Mouse (Mus musculus) kidney, postnatal 25 days (tissue): Measurements from ENCODE around the gene Ints4.
A peak's percentile ranks its signal among the peaks of the same experiment; 100 is the strongest.
"Not testable (repeated sequence)": the region's sequence is repeated elsewhere in the genome, so short reads cannot be mapped to it uniquely, and the experiment has no call there.

Experiments
- DNase-seq, 2 experiments: peaks; one replicate each; pipeline ENCODE4 v3.0.0; 2021; ENCODE audit warnings: mixed read lengths in 2 of 2

Gene Ints4

GRCm38 (mm10) chr7:97480821-97481339, at the start of gene Ints4:
Ints4 (plus strand) TSS chr7:97480956.
- peak; percentile 94 to 98 for DNase-seq

DNA sequence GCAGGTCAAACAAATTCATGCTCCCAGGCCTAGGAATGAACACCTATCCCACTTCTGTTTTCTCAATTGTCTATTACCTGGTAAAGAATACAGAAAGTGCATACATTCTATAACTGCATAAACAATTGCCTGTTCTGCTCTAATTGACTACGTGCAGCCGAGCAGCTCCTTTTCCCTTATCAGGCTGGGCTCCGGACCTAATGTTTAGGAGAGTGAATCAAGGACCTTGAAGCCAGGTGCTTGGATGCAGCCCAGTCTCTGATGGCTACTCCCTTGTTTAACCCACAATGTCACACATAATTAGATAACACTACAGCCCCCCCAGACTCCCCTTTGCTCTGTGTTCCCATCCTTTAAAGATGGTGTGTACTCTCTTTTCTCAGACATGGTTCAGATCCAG, 47.2 kb upstream of the Ints4 start:
- not testable (repeated sequence) for DNase-seq

GRCm38 (mm10) chr7:97434517-97434916, 46.2 kb upstream of the Ints4 start:
- no peak for DNase-seq

DNA sequence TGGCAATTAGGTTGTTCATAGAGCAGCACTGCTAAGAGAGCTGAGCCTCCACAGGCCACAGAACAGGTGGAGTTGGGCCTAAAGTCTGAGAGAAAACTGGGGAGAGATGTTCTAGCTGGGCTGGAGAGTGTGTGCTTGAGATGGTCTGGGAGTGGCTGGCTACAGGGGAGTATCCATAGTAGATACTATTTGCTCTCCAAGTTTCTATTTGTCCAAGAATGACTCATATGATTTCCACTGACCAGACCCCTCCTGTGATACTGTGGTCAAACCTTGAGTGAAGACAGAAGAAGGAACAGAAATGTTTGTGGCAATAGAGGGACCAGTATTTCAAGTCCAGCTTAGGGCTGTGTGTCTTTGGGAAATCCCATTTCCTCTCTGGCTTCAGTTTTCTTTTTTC, 41.8 kb upstream of the Ints4 start:
- no peak for DNase-seq

DNA sequence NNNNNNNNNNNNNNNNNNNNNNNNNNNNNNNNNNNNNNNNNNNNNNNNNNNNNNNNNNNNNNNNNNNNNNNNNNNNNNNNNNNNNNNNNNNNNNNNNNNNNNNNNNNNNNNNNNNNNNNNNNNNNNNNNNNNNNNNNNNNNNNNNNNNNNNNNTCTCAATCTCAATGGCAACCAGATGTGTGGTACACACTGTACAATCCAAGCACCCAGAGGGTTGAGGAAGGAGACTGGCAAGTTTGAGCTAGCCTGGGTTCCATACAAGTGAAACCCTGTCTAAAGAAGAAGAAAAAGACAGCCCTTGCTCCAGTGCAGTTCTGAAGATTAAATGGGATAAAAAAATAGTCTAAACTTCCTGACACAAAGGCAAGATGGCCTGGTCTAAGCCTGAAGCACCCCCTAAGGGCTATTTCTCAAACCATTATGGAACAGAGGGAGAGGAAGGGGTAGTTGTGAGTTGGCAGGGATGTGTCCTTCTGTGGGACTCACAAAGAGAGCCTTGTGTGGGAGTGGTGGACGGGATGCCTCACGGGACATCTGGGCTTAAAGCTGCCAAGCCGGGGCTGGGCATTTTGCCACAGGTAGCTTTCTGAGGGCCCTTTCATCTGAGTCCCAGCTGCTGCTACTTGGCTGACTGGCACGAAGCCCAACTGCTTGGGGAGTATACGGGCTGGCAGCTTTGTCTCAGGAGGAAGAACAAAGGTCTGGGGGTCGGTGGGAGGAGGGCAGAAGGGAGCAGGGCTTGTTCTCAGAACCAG, 34.4 kb upstream of the Ints4 start:
- peak; percentile 93 to 95 for DNase-seq

GRCm38 (mm10) chr7:97447050-97447531, 33.7 kb upstream of the Ints4 start:
- DNase-seq, result peak; percentile 30 to 62

GRCm38 (mm10) chr7:97451023-97451422, 29.7 kb upstream of the Ints4 start, which contains the start of gene Kctd14:
Kctd14 (plus strand) TSS chr7:97451323.
- not testable (repeated sequence) for DNase-seq

GRCm38 (mm10) chr7:97452196-97452595, 28.6 kb upstream of the Ints4 start:
- DNase-seq, result no peak

- DNase-seq, result peak; percentile 21 to 61
Observed at GRCm38 (mm10) chr7:97453141-97453921, 27.4 kb upstream of the Ints4 start.

DNA sequence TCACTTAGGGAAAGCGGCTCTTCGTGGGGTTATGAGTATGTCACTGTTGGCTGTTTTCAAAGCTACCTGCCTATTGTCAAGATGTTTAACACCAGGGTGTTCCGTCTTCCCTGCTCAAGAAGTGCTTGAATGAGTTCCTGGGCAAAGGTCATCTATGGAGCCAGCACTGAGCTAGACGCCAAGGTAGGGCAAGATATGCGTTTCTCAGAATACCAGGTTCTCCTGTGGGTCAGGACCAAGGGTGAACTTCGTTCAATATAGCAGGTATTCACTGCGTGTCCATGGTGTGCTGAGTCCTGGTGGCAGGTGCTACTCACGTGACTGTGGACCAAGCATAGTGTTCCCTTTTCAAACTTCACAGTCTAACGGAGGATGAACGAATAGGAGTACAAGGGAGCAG, 26.0 kb upstream of the Ints4 start:
- no peak for DNase-seq

DNA sequence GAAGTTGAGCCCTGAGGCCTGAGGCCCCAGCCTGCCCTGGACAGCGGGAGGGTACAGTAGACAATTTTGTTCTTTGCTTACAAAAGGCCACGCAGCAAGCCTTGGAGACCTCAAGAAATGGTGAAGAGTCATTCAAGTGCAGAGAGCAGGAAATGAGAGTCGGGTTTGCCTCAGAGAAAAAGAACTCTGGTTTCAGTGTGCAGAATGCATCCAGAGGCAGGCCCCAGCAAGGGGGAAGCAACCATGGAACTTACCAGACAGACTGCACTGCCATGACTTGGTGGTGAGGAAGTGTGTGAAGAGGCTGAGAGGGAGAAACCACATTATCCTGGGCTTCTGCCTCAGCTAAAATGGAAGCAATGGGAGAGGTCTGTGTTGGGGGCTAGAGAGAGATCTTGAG, 25.2 kb upstream of the Ints4 start:
- no peak for DNase-seq

GRCm38 (mm10) chr7:97473001-97473400, 7.8 kb upstream of the Ints4 start:
- DNase-seq, result no peak

GRCm38 (mm10) chr7:97479349-97479748, 1.4 kb upstream of the Ints4 start:
- no peak for DNase-seq

DNA sequence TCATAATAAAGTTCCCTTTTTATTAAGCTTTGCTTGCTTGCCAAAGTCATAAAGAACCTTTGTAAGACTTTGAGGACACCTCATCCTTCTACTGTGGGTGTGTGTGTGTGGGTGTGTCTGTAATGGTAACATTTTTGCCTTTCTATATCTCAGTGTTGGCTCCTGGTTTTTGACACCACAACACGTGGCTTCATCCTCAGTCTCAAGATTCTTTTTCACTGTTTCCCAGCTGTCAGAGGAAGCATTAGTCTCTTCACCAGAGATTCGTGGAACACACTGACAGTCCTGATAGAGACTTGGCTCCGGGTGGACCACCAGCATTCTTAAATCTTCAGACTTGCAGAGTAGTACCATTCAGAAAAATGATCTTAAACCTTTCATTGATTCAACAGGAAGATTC, 466 bp upstream of the Ints4 start:
- no peak for DNase-seq

DNA sequence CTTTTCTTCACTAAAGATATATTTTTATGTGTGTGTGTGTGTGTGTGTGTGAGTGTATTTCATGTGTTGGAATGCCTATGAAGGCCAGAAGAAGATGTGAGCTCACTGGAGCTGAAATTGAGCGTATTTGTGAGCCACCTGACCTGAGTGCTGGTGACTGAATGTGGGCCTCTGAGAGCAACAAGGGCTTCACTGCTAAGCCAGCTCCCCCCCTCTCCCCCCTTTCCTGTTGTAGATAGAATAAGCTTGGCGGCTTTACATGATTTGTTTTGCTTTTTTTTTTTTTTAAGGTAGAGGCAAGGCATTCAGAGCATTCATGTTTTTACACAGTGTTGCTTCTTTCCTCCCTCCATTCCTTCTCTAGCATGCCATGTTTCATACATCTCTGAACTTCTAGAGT, 2.6 kb downstream of the Ints4 start:
- DNase-seq, result no peak

- DNase-seq, result no peak
Observed at GRCm38 (mm10) chr7:97491157-97491556, 10.4 kb downstream of the Ints4 start.

- DNase-seq, result no peak
Observed at GRCm38 (mm10) chr7:97492420-97492819, 11.7 kb downstream of the Ints4 start.

GRCm38 (mm10) chr7:97495052-97495451, 14.3 kb downstream of the Ints4 start:
- DNase-seq, result no peak

DNA sequence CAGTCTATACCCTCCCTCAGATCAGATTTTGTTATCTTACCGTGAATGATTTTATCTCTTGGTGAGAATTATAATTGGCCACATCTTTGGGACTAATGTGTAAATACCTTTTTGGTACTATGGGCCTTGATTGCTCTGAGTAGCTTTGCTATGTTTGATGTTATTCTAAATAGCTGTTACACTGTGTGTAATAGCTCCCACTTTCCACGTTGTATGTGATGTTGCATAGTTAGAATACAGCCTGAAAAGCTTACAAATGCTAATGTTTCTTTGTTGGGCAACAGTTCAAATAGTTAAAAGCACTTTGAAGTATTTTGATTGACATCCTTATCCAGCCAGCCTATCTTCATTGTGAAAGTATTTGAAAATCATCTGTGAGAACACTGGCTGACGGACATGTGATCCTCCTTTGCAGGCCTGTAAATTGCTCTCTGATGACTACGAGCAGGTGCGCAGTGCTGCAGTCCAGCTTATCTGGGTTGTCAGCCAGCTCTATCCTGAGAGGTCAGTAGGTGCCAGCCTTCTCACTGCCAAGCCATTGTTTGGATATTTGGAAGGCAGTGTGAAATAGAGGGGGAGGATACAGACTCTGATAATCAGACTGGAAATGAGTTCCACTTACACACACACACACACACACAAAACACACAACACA, 19.9 kb downstream of the Ints4 start:
- DNase-seq, result no peak

DNA sequence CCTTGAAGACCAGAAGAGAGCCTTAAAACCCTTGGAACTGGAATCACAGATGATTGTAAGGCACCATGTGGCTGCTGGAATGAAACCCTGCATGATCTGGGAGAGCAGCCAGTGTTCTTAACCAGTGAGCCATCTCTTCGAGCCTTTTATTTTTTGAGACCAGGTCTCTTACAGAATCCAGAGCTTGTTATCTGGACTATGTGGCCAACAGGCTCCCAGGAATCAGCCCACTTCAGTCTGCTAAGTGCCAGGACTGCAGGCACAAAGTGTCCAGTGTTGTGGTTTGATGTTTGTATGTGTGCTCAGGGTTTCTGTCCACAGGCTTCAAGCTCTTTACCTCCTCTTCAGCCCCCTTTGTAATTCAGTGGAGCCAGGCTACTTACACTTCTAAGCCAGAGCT, 34.0 kb downstream of the Ints4 start:
- DNase-seq, result no peak

- no peak for DNase-seq
Observed at GRCm38 (mm10) chr7:97519935-97520334, 39.2 kb downstream of the Ints4 start.

GRCm38 (mm10) chr7:97535531-97535930, 54.8 kb downstream of the Ints4 start:
- DNase-seq, result no peak

GRCm38 (mm10) chr7:97536571-97536970, 55.8 kb downstream of the Ints4 start:
- no peak for DNase-seq
